Mouse (Mus musculus): ENCODE results near the gene Zbed4. TPM values are rescaled to one million over a fixed set of nuclear protein-coding genes. Genes with fewer than 3 reads are reported as not detected.
"Not testable (repeated sequence)": the region's sequence is repeated elsewhere in the genome, so short reads cannot be mapped to it uniquely, and the experiment has no call there.

Gene Zbed4
- polyA plus RNA-seq, 1 experiment from 2014 or later = 26.4 TPM

DNA sequence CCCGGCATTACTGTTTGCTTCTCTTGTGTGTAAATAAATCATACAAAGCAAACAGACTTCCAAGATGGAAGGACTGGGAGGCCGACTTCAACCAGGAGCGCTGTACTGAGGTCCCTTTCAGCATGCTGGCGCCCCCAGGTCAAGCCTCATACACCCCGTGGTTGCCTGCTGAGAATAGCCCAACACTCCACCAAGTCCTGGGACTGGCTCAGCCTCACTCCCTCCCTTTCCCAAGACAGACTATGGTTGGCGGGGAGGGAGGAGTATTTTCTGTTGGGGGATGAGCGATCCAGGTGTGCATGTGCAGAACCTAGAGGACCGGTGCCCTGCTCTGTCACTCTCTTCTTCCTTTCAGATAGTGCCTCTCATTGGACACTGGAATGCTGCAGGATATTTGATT is 56.7 kb downstream of the Zbed4 start:
- ATAC-seq (replicated peaks; ENCODE audit: low FRiP score) = no peak
- no peak overlapping the region for H3K27ac ChIP-seq (ENCODE audit: low read depth, low read length)

DNA sequence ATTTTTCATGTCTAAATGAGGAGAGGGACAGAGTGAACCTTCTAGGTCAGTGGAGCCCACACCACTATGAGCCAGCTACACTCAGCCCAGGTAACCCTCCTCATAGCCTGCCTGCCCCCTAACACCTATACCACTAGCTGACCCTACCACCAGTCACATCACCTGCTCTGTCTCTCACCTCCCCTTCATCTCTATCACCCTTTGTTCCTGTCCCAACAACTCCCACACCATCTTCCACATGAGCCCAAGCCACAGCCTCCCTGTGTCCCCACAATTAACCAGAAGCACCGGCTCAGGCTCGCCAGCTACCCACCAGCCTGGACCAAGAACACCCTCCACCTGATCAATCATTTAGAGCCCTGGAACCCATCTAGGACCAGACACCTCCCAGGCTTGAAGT is 58.9 kb downstream of the Zbed4 start:
- no peaks in the 10 kb centered on the region for H3K27me3 ChIP-seq (replicated peaks; ENCODE audit: control insufficient read depth, insufficient read depth, low read length)
- WGBS = 92% methylated on average over 2 of the region's 2 CpGs

More for the DNA sequence above, 56.7 kb downstream of the Zbed4 start:
- no peak overlapping the region for H3K9ac ChIP-seq (ENCODE audit: low read depth, low read length)
- no peaks in the 10 kb centered on the region for H3K27me3 ChIP-seq (replicated peaks; ENCODE audit: control insufficient read depth, insufficient read depth, low read length)
- H3K4me2 ChIP-seq = no peak overlapping the region
- no peak overlapping the region for H3K4me3 ChIP-seq (ENCODE audit: low read depth, low read length)
- H3K4me1 ChIP-seq (replicated peaks; ENCODE audit: control insufficient read depth, insufficient read depth, low read length) = no peaks in the 10 kb centered on the region
- H3K36me3 ChIP-seq (ENCODE audit: control insufficient read depth, insufficient read depth, low read length) = peaks cover 17% of the 10 kb centered on the region
- 89% methylated on average over 8 of the region's 8 CpGs for WGBS
- DNase-seq (ENCODE audit: low spot score) = no peak
- no peaks in the 10 kb centered on the region for H3K9me3 ChIP-seq (ENCODE audit: control insufficient read depth, low read length)

DNA sequence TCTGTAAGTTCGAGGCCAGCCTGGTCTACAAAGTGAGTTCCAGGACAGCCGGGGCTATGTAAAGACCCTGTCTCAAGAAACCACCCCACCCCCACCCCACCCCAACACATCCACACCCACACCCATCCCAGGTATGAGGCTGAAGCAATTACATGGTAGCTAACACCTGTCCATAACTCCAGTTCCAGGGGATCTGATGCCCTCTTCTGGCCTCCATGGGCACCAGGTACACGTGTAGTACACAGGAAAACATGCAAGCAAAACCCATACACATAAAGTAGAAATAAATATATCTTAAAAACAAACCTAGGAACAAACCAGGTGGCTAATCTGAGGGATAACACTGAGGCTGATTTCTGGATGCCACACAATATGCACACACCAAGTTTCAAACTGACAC is 61.8 kb downstream of the Zbed4 start:
- no peak overlapping the region for H3K4me3 ChIP-seq (ENCODE audit: low read depth, low read length)
- no peak for ATAC-seq (replicated peaks; ENCODE audit: low FRiP score)
- H3K9ac ChIP-seq (ENCODE audit: low read depth, low read length) = no peak overlapping the region
- 82% methylated on average over 3 of the region's 3 CpGs for WGBS
- H3K36me3 ChIP-seq (ENCODE audit: control insufficient read depth, insufficient read depth, low read length) = peaks cover 18% of the 10 kb centered on the region
- no peak overlapping the region for H3K4me2 ChIP-seq
- no peak for DNase-seq (ENCODE audit: low spot score)
- no peaks in the 10 kb centered on the region for H3K4me1 ChIP-seq (replicated peaks; ENCODE audit: control insufficient read depth, insufficient read depth, low read length)
- H3K27ac ChIP-seq (ENCODE audit: low read depth, low read length) = no peak overlapping the region
- no peaks in the 10 kb centered on the region for H3K27me3 ChIP-seq (replicated peaks; ENCODE audit: control insufficient read depth, insufficient read depth, low read length)
- no peaks in the 10 kb centered on the region for H3K9me3 ChIP-seq (ENCODE audit: control insufficient read depth, low read length)

More for the DNA sequence above, 58.9 kb downstream of the Zbed4 start:
- H3K27ac ChIP-seq (ENCODE audit: low read depth, low read length) = no peak overlapping the region
- H3K4me1 ChIP-seq (replicated peaks; ENCODE audit: control insufficient read depth, insufficient read depth, low read length) = no peaks in the 10 kb centered on the region
- no peaks in the 10 kb centered on the region for H3K9me3 ChIP-seq (ENCODE audit: control insufficient read depth, low read length)
- no peak overlapping the region for H3K9ac ChIP-seq (ENCODE audit: low read depth, low read length)
- no peak for DNase-seq (ENCODE audit: low spot score)
- peaks cover 23% of the 10 kb centered on the region for H3K36me3 ChIP-seq (ENCODE audit: control insufficient read depth, insufficient read depth, low read length)
- no peak overlapping the region for H3K4me3 ChIP-seq (ENCODE audit: low read depth, low read length)
- H3K4me2 ChIP-seq = no peak overlapping the region
- no peak for ATAC-seq (replicated peaks; ENCODE audit: low FRiP score)

DNA sequence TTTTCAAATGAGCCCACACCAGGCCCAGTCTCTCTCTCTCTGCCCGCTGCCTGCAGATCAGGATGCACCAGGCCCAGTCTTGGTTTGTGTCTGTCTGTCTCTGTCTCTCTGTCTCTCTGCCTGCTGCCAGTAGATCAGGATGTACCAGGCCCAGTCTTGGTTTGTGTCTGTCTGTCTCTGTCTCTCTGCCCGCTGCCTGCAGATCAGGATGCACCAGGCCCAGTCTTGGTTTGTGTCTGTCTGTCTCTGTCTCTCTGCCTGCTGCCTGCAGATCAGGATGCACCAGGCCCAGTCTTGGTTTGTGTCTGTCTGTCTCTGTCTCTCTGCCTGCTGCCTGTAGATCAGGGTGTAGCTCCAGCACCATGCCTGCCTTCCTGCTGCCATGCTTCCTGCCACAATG is 62.4 kb downstream of the Zbed4 start:
- H3K9ac ChIP-seq (ENCODE audit: low read depth, low read length); H3K4me3 ChIP-seq (ENCODE audit: low read depth, low read length); H3K4me1 ChIP-seq (replicated peaks; ENCODE audit: control insufficient read depth, insufficient read depth, low read length); H3K4me2 ChIP-seq; ATAC-seq (replicated peaks; ENCODE audit: low FRiP score); DNase-seq (ENCODE audit: low spot score); H3K27ac ChIP-seq (ENCODE audit: low read depth, low read length); H3K27me3 ChIP-seq (replicated peaks; ENCODE audit: control insufficient read depth, insufficient read depth, low read length); H3K9me3 ChIP-seq (ENCODE audit: control insufficient read depth, low read length): not testable (repeated sequence)
- 92% methylated on average over 2 of the region's 2 CpGs for WGBS
- H3K36me3 ChIP-seq (ENCODE audit: control insufficient read depth, insufficient read depth, low read length) = peaks cover 18% of the 10 kb centered on the region

DNA sequence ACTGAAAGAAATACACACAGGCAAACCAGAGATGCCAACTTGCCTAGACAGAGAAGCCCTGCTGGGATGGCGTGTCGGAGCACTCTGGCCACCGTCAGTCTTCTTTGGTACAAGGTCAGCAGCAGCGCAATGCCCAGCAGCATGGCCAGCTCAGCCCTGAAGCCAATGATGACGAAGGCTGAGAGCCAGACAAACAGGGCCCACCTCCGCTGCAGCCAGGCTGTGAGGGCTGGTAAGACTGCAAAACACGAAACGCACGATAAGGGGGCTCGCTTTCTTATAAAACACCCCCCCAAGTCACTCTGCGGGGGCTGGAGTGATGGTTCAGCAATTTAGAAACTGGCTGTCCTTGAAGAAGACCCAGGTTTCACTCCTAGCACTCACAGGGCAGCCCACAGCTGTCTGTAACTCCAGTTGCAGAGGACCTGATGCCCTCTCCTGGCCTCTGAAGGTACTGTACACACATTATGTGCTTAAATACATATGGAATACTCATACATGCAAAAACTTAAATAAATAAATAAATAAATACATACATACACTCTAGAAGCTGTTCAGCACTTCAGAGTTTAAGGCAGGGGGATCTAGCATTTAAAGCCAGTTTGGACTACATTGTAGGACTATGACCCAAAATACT is 63.1 kb downstream of the Zbed4 start:
- H3K27ac ChIP-seq (ENCODE audit: low read depth, low read length) = no peak overlapping the region
- no peak for DNase-seq (ENCODE audit: low spot score)
- no peak for ATAC-seq (replicated peaks; ENCODE audit: low FRiP score)
- no peak overlapping the region for H3K4me3 ChIP-seq (ENCODE audit: low read depth, low read length)
- WGBS = 94% methylated on average over 11 of the region's 11 CpGs
- no peak overlapping the region for H3K9ac ChIP-seq (ENCODE audit: low read depth, low read length)
- H3K9me3 ChIP-seq (ENCODE audit: control insufficient read depth, low read length) = no peaks in the 10 kb centered on the region
- H3K4me2 ChIP-seq = no peak overlapping the region
- no peaks in the 10 kb centered on the region for H3K4me1 ChIP-seq (replicated peaks; ENCODE audit: control insufficient read depth, insufficient read depth, low read length)
- H3K36me3 ChIP-seq (ENCODE audit: control insufficient read depth, insufficient read depth, low read length) = peaks cover 18% of the 10 kb centered on the region
- H3K27me3 ChIP-seq (replicated peaks; ENCODE audit: control insufficient read depth, insufficient read depth, low read length) = no peaks in the 10 kb centered on the region

DNA sequence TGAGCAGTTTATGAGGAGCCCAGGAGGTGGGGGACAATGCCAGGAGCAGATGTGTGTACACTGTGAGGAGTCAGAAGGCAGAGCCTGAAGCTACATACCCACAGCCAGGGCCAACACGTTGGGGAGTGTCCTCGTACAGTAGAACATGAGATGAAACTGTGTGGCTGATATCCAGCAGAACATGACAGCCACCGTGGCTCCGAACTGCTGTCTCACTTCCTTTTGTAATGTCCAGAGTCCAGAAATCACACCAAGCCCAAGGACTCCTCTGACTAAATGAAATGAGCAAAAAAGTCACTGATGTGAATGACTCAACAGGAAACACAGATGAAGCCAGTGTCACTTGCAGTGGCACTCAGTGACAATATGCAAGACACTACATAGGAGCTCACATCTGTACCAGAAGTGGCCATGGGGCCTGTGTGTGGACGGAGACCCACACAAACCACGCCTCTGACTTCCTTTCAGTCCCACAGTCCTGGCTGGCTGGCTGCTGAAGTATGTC is 63.8 kb downstream of the Zbed4 start:
- H3K9me3 ChIP-seq (ENCODE audit: control insufficient read depth, low read length) = no peaks in the 10 kb centered on the region
- DNase-seq (ENCODE audit: low spot score) = no peak
- no peaks in the 10 kb centered on the region for H3K4me1 ChIP-seq (replicated peaks; ENCODE audit: control insufficient read depth, insufficient read depth, low read length)
- peaks cover 16% of the 10 kb centered on the region for H3K36me3 ChIP-seq (ENCODE audit: control insufficient read depth, insufficient read depth, low read length)
- no peak overlapping the region for H3K9ac ChIP-seq (ENCODE audit: low read depth, low read length)
- H3K27ac ChIP-seq (ENCODE audit: low read depth, low read length) = 0 out of 2 replicates have a peak overlapping the region, but pooled peaks have one; percentile 21
- no peak for ATAC-seq (replicated peaks; ENCODE audit: low FRiP score)
- no peak overlapping the region for H3K4me3 ChIP-seq (ENCODE audit: low read depth, low read length)
- WGBS = 71% methylated on average over 6 of the region's 6 CpGs
- no peak overlapping the region for H3K4me2 ChIP-seq
- H3K27me3 ChIP-seq (replicated peaks; ENCODE audit: control insufficient read depth, insufficient read depth, low read length) = no peaks in the 10 kb centered on the region

DNA sequence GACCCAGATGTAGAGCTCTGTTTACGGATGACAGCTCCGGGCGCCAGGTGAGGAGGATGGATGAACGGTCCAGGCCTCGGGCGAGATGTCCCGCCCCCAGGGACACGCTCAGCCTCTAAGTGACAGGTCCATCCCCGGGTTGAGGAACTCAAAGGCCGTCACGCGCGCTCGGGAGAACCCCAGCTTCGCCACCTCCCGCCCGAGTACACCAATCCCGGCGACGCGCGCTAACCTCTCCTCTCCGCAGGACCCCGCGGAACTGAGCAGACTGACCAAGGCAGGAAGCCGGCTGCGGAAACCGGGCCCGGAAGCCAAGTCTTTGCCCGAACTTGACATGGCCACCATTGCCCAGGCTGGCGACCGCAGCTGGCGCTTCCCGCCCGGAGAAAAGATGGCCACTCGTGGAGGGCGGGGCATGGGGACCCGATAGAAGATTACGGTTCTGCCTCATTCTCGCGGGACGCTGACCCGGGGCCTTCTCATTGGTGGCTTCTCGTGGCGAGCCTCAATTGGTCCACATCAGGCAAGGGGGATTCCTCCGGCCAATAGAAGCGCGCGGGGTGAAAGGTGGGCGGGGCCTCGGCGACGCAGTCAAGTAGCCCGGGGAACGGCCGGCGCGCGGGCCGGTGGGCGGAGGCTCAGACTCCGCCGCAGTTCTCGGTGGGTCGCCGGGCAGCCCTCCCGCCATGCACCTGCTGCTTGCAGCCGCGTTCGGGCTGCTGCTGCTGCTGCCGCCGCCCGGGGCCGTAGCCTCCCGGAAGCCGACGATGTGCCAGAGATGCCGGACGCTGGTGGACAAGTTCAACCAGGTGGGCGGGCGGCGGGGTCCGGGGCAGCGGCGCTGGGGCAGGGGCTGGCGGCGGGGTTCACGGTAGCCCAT is 67.8 kb downstream of the Zbed4 start, which contains the start of the genes Alg12 and Creld2:
Alg12 (minus strand) TSS at position 293 of the 880 bp plus-strand sequence.
Creld2 (plus strand) TSS at position 621 of the 880 bp plus-strand sequence.
- peak; percentile 99 for DNase-seq (ENCODE audit: low spot score)
- Histone ChIP-seq H3K4me3 (ENCODE audit: low read depth, low read length) (peak within 1 kb of the TSS; percentile 94), H3K9me3 (ENCODE audit: control insufficient read depth, low read length) (no peaks in the 10 kb centered on the region), H3K27me3 (replicated peaks; ENCODE audit: control insufficient read depth, insufficient read depth, low read length) (no peaks in the 10 kb centered on the region), H3K4me1 (replicated peaks; ENCODE audit: control insufficient read depth, insufficient read depth, low read length) (no peaks in the 10 kb centered on the region), H3K4me2 (peak within 1 kb of the TSS; percentile 93), H3K9ac (ENCODE audit: low read depth, low read length) (peak within 1 kb of the TSS; percentile 86), H3K36me3 (ENCODE audit: control insufficient read depth, insufficient read depth, low read length) (peaks cover 24% of the 10 kb centered on the region), H3K27ac (ENCODE audit: low read depth, low read length) (peak within 1 kb of the TSS; percentile 65; the same call in 1 of the 2 replicates)
- under 1% methylated on average over 88 of the region's 88 CpGs for WGBS
- peak; percentile 98 for ATAC-seq (replicated peaks; ENCODE audit: low FRiP score)

DNA sequence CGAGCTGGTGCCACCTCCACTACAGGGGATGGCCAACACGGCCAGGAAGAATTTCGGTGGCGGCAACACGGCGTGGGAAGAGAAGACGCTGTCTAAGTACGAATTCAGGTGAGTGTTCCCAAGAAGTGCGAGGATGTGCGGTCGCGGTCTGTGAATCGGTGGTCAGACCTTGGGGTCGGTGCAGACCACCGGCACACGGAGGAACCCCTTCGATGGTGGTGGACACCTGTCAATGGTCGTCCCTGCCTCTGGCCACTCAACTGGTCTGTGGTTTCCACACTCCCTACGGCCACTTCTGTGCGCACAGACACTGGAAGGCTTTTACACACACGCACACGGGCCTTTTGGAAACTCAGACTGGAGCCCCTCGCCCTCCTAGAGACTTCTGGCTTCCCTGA is 68.4 kb downstream of the Zbed4 start:
- H3K4me2 ChIP-seq = peak overlapping the region; percentile 93
- no peaks in the 10 kb centered on the region for H3K27me3 ChIP-seq (replicated peaks; ENCODE audit: control insufficient read depth, insufficient read depth, low read length)
- H3K36me3 ChIP-seq (ENCODE audit: control insufficient read depth, insufficient read depth, low read length) = peaks cover 27% of the 10 kb centered on the region
- ATAC-seq (replicated peaks; ENCODE audit: low FRiP score) (no peak), DNase-seq (ENCODE audit: low spot score) (no peak)
- peak overlapping the region; percentile 86 for H3K9ac ChIP-seq (ENCODE audit: low read depth, low read length)
- no peaks in the 10 kb centered on the region for H3K9me3 ChIP-seq (ENCODE audit: control insufficient read depth, low read length)
- peak overlapping the region; percentile 34; the same call in 1 of the 2 replicates for H3K27ac ChIP-seq (ENCODE audit: low read depth, low read length)
- no peaks in the 10 kb centered on the region for H3K4me1 ChIP-seq (replicated peaks; ENCODE audit: control insufficient read depth, insufficient read depth, low read length)
- WGBS = 2% methylated on average over 23 of the region's 23 CpGs
- H3K4me3 ChIP-seq (ENCODE audit: low read depth, low read length) = peak overlapping the region; percentile 94

Data from liver, embryonic 11.5 days (tissue).